Mouse (Mus musculus): ENCODE measurements around the gene Cdc45. TPM values are rescaled to one million over a fixed set of nuclear protein-coding genes. Genes with fewer than 3 reads are reported as not detected.

Cdc45 gene
- total and polyA plus RNA-seq, 3 experiments = 87.4 to 90.2 TPM; not detected in 1

- TF ChIP-seq HCFC1 (IDR thresholded peaks at IDR 0.05; ENCODE audit: low read depth, low read length) = 0 out of 2 replicates have a peak, but pooled peaks have one; percentile 21
- TF ChIP-seq TBP (IDR thresholded peaks at IDR 0.05; ENCODE audit: low read depth, low read length) = no peak
- no peak for TF ChIP-seq ELF1 (IDR thresholded peaks at IDR 0.05; ENCODE audit: low read depth, low read length)
- TF ChIP-seq CTCF (IDR thresholded peaks at IDR 0.05 in 2 of 3, conservative IDR thresholded peaks at IDR 0.05 in 1 of 3; ENCODE audit: control insufficient read depth in 1 of 3, insufficient read depth in 1 of 3, low read depth in 2 of 3, low read length in 3 of 3, poor library complexity in 1 of 3, severe bottlenecking in 1 of 3) = no peak
- no peak for TF ChIP-seq ZC3H11A (IDR thresholded peaks at IDR 0.05; ENCODE audit: low read depth, low read length)
- TF ChIP-seq CHD2 (IDR thresholded peaks at IDR 0.05; ENCODE audit: low read length) = peak; percentile 13; the same call in 1 of the 2 replicates
- TF ChIP-seq GABPA (IDR thresholded peaks at IDR 0.05; ENCODE audit: low read depth, low read length) = no peak
- TF ChIP-seq MAZ (IDR thresholded peaks at IDR 0.05; ENCODE audit: low read depth, low read length) = no peak
- no peak for TF ChIP-seq E2F4 (IDR thresholded peaks at IDR 0.05; ENCODE audit: borderline replicate concordance, low read depth, low read length)
- TF ChIP-seq MAFK (IDR thresholded peaks at IDR 0.05; ENCODE audit: borderline replicate concordance, low read depth, low read length) = no peak
- TF ChIP-seq NRF1 (IDR thresholded peaks at IDR 0.05; ENCODE audit: insufficient read depth, low read depth, low read length, poor library complexity, severe bottlenecking) = no peak
- TF ChIP-seq TAL1 (IDR thresholded peaks at IDR 0.05; ENCODE audit: low read length) = peak; percentile 87
- TF ChIP-seq SIN3A (IDR thresholded peaks at IDR 0.05; ENCODE audit: low read length) = peak; percentile 76
These were observed 10.6 kb upstream of the Cdc45 start (continued) for GRCm38 (mm10) chr16:18822356-18822755.

- Histone ChIP-seq H3K27ac (ENCODE audit: control insufficient read depth, low read depth, low read length) (peak overlapping the region; percentile 91), H3K4me1 (ENCODE audit: control insufficient read depth in 1 of 2, insufficient read depth in 2 of 2, low read length in 2 of 2) (peaks cover 0 to 3% of the 10 kb centered on the region in 2 experiments; a peak in 2 of 4 replicates), H3K36me3 (ENCODE audit: control insufficient read depth in 1 of 2, insufficient read depth in 2 of 2, low read length in 2 of 2) (peaks cover 3 to 5% of the 10 kb centered on the region in 2 experiments), H3K4me3 (ENCODE audit: control insufficient read depth in 1 of 2, insufficient read depth in 1 of 2, low read depth in 2 of 2, low read length in 2 of 2) (peak overlapping the region; percentile 80 to 99), H3K27me3 (ENCODE audit: control insufficient read depth in 1 of 2, insufficient read depth in 2 of 2, low read length in 2 of 2) (no peaks in the 10 kb centered on the region), H3K79me2 (ENCODE audit: control insufficient read depth, insufficient read depth, low read length, poor library complexity) (peaks cover 30% of the 10 kb centered on the region), H3K9me3 (replicated peaks; ENCODE audit: insufficient read depth, low read length) (no peaks in the 10 kb centered on the region), H3K9ac (ENCODE audit: control insufficient read depth, low read depth, low read length, poor library complexity, severe bottlenecking) (peak overlapping the region; percentile 96)
- no peak for TF ChIP-seq ZMIZ1 (IDR thresholded peaks at IDR 0.05; ENCODE audit: low read depth, low read length)
- no peak for TF ChIP-seq ZNF384 (IDR thresholded peaks at IDR 0.05; ENCODE audit: low read depth, low read length)
- no peak for TF ChIP-seq JUND (IDR thresholded peaks at IDR 0.05; ENCODE audit: low read depth, low read length)
- TF ChIP-seq TAL1 (IDR thresholded peaks at IDR 0.05; ENCODE audit: low read length) = no peak
- TF ChIP-seq ZC3H11A (IDR thresholded peaks at IDR 0.05; ENCODE audit: low read depth, low read length) = no peak
- TF ChIP-seq MAZ (IDR thresholded peaks at IDR 0.05; ENCODE audit: low read depth, low read length) = no peak
- TF ChIP-seq CTCF (IDR thresholded peaks at IDR 0.05 in 2 of 3, conservative IDR thresholded peaks at IDR 0.05 in 1 of 3; ENCODE audit: control insufficient read depth in 1 of 3, insufficient read depth in 1 of 3, low read depth in 2 of 3, low read length in 3 of 3, poor library complexity in 1 of 3, severe bottlenecking in 1 of 3) = no peak
- no peak for TF ChIP-seq NRF1 (IDR thresholded peaks at IDR 0.05; ENCODE audit: insufficient read depth, low read depth, low read length, poor library complexity, severe bottlenecking)
- TF ChIP-seq HCFC1 (IDR thresholded peaks at IDR 0.05; ENCODE audit: low read depth, low read length) = no peak
- no peak for TF ChIP-seq NELFE (IDR thresholded peaks at IDR 0.05; ENCODE audit: low read depth, low read length)
- TF ChIP-seq TCF12 (IDR thresholded peaks at IDR 0.05; ENCODE audit: low read depth, low read length) = 0 out of 2 replicates have a peak, but pooled peaks have one; percentile 12
- no peak for TF ChIP-seq POLR2AphosphoS2 (IDR thresholded peaks at IDR 0.05; ENCODE audit: low read length)
- no peak for TF ChIP-seq MEF2A (IDR thresholded peaks at IDR 0.05; ENCODE audit: extremely low read depth, insufficient replicate concordance, low read depth, low read length, poor library complexity, severe bottlenecking)
- no peak for TF ChIP-seq TBP (IDR thresholded peaks at IDR 0.05; ENCODE audit: low read depth, low read length)
- TF ChIP-seq BHLHE40 (IDR thresholded peaks at IDR 0.05; ENCODE audit: borderline replicate concordance, low read depth, low read length) = no peak
- no peak for TF ChIP-seq MAFK (IDR thresholded peaks at IDR 0.05; ENCODE audit: borderline replicate concordance, low read depth, low read length)
- TF ChIP-seq EP300 (IDR thresholded peaks at IDR 0.05; ENCODE audit: low read depth in 1 of 2, low read length in 2 of 2) = no peak
- no peak for TF ChIP-seq CHD1 (IDR thresholded peaks at IDR 0.05; ENCODE audit: low read depth, low read length)
- TF ChIP-seq MAX (IDR thresholded peaks at IDR 0.05; ENCODE audit: low read length) = 0 out of 2 replicates have a peak, but pooled peaks have one; percentile 39
- no peak for TF ChIP-seq MYB (IDR thresholded peaks at IDR 0.05; ENCODE audit: low read depth, low read length)
- no peak for TF ChIP-seq RCOR1 (IDR thresholded peaks at IDR 0.05; ENCODE audit: low read depth, low read length)
- TF ChIP-seq POLR2A (IDR thresholded peaks at IDR 0.05; ENCODE audit: control insufficient read depth in 1 of 2, insufficient read depth in 1 of 2, low read depth in 1 of 2, low read length in 2 of 2, poor library complexity in 1 of 2) = peak in 1 of 2 experiments; percentile 49; a peak in 1 of 4 replicates
- TF ChIP-seq MXI1 (IDR thresholded peaks at IDR 0.05; ENCODE audit: low read depth, low read length) = no peak; the same call in none of the 2 replicates
- TF ChIP-seq ELF1 (IDR thresholded peaks at IDR 0.05; ENCODE audit: low read depth, low read length) = no peak
- no peak for TF ChIP-seq ZKSCAN1 (IDR thresholded peaks at IDR 0.05; ENCODE audit: low read depth, low read length)
- no peak for TF ChIP-seq GATA1 (IDR thresholded peaks at IDR 0.05; ENCODE audit: low read depth, low read length)
- TF ChIP-seq USF2 (IDR thresholded peaks at IDR 0.05; ENCODE audit: borderline replicate concordance in 1 of 2, insufficient read depth in 1 of 2, low read depth in 1 of 2, low read length in 2 of 2) = no peak
- no peak for DNase-seq (ENCODE audit: low read depth, low spot score)
These were observed 661 bp upstream of the Cdc45 start for GRCm38 (mm10) chr16:18812385-18812910.
